Mouse (Mus musculus): ENCODE results near the gene Srgap3.

The Srgap3 gene

DNA sequence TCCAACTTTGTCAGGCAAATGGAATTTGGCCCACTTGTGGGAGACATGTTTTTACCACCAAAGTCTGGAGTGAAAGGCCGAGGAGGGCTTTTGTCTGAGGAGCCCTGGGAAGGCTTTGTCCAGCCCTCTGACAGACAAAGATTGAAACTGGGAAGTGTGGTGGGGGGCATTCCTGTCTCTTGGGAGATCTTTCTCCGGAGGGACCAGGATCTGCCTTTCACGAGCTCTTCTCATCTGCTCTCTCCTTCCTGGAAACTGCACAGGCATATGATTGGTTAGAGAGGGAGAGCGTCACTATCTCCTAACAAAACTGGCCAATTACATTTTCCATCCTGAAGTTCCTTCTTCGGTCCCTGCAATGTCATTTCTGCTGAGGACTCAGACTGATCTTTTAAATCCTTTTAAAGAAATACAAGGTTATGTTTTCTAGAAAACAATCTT, 17.0 kb downstream of the Srgap3 start:
- no peak for TF ChIP-seq GATA4 (IDR thresholded peaks at IDR 0.05; ENCODE audit: insufficient replicate concordance, low read length)

DNA sequence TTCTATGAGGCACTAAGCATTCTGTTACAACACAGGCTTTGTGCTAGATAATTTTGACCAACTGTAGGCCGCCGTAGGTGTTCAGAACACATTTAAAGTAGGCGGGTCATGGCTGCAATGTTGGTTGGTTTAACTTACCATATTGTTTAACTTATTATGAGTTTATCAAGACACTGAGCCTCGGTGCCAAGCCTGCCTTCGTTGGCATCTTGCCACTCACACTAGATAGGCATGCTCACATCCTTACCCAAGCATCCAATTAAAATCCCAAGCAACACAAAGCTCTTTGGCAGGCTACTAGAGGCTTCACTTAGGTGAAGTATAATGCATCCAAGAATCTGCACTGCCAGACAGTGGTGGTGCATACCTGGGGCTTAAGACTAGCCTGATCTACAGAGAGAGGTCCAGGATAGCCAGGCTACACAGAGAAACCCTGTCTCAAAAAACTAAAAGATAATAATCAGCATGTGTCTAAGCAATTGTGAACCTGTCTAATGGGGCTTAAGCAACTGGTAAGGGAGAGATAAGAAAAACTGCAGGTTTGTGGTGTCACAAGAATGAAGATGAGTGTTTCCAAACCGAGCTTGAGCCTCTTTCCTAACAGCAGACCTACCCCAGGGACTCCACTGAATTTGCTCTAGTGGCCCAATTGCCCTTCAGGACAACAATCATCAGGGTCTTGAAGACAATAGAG, 17.6 kb downstream of the Srgap3 start:
- TF ChIP-seq GATA4 (IDR thresholded peaks at IDR 0.05; ENCODE audit: insufficient replicate concordance, low read length), result no peak

DNA sequence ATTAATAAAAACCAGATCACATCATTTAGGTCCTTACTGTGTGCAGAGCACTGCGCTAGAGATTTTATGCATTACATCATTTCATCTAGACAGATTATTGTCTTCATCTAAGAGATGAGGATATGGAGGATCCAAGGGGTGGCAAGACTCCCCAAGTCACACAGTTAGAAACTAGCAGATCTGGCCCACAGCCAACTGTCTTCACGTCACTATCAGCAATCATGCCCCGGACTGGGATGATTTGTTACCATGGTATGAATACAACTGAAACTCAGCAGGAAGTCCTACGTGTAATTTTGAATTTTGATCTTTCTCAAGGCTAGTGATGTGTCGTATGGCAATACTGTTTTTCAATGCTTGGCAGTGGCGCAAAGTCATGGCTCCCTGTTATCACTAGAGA, 18.2 kb downstream of the Srgap3 start:
- TF ChIP-seq GATA4 (IDR thresholded peaks at IDR 0.05; ENCODE audit: insufficient replicate concordance, low read length), result no peak

DNA sequence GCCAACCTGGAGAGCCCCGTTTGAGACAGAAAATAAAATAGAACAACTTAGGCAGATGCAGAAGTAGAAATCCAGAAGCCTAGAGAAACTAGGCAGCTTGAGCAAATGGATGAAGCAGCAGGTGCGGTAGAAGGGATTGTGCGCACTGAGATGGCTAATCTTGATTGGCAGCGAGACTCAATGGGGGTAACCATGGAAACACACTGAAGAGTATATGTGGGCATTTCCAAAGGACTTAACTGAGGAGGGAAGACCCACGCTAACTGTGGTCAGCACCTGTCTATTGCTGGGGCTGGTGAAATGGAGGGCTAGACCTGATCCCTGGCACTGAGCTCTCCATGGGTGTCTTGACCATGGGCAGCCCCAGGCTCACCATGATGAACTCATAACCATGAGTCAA, 19.7 kb downstream of the Srgap3 start:
- TF ChIP-seq GATA4 (IDR thresholded peaks at IDR 0.05; ENCODE audit: insufficient replicate concordance, low read length), result no peak

DNA sequence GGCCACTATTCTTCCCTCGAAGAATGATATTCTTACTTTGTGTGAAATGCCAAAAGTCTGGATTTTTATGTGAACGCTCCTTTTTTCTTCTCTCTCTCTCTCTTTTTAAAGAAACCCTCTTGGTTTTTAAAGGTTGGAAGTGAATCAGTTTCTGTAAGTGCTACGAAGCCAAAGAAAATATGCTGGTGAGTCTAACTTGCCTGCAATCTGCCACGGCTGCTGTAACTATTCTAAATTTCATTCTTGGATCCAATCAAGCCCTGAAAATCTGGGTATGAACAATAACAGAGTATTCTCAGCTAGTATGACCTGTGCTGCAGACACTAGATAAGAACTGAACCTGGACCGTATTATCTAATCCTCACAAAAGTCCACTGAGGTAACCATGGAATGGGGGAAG, 21.1 kb downstream of the Srgap3 start:
- TF ChIP-seq GATA4 (IDR thresholded peaks at IDR 0.05; ENCODE audit: insufficient replicate concordance, low read length), result no peak

DNA sequence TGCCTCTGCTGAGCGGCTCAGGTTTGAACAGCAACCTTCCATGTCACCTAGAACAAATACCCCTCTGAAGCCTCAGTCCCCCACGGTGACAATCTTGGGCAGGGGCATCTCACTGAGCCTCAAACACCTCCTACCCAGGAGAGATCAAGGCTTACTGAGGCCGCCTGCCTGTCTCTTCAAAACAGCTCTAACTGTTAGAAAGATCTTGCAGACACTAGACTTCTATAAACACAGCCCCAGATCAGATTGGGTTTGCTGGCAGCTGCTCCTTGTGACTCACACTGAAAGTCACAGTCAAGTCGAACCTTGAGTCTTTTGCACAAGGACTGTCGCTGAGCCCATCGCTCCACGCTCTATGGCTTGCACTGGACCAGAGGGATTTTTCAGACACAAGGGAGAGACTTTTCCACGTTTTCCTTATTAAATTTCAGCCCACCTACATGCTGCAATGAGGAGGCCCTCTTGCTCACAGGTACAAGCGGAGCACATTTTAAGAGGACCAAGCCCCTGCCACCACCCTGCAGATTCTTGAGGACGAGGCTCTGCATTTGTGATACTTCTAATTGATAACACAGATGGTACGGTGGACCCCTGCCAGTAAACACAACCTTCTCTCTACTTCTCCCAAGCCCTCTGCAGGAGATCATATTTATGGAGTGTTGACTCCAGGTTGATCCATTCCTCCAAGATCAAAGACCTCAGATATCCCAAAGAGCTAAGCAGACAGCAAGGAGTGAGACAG, 21.7 kb downstream of the Srgap3 start:
- TF ChIP-seq GATA4 (IDR thresholded peaks at IDR 0.05; ENCODE audit: insufficient replicate concordance, low read length), result no peak

DNA sequence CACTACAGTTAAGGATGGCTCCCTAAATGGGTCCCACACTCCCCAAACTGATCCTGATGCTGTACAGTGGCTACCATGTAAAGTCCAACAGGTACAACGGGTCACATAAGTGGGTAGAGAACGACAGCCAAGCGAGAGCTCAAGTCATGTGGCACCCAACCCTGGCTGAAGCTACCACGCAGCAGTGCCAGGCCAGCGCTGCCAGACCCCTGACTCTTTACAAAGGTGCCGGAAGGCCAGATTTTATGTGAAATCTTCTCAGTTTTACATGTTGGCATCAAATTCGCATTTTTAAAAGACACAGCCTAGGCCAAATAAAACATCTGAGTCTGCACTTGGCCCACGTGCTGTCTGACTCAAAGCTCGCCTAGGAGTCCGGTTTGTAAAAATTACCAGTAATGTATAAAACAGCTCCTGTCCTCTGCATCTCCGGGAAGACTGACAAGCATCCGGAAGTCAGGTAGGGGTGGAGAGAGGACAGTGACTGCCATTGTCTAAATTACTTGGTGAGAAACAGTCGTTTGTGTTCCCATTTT, 22.4 kb downstream of the Srgap3 start:
- TF ChIP-seq GATA4 (IDR thresholded peaks at IDR 0.05; ENCODE audit: insufficient replicate concordance, low read length), result no peak

DNA sequence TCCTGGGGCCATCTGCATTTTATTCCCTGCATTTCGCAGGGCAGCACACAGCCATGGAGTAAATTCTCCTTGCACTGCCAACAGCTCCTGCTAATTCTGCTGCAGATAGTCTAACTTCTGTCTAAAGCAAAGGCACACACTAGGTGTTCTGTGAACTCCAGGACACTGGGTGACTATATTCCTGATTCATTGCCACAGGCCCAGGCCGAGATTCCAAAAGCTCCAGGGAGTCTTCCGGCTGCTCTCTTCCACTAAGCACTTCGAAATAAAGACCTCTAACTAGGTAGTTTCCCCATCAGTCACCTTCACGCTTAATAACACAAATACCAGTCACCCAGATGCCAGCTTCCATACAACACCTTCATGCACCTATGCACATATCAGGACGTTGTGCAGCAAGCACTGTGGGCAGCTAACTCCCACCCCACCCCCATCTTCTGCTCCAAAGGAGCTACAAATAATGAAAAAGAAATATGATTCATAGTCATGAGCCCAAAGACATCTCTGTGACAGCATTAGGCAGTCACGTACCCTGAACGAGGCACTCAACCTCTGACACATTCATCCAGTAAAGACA, 26.4 kb downstream of the Srgap3 start:
- TF ChIP-seq GATA4 (IDR thresholded peaks at IDR 0.05; ENCODE audit: insufficient replicate concordance, low read length), result no peak

DNA sequence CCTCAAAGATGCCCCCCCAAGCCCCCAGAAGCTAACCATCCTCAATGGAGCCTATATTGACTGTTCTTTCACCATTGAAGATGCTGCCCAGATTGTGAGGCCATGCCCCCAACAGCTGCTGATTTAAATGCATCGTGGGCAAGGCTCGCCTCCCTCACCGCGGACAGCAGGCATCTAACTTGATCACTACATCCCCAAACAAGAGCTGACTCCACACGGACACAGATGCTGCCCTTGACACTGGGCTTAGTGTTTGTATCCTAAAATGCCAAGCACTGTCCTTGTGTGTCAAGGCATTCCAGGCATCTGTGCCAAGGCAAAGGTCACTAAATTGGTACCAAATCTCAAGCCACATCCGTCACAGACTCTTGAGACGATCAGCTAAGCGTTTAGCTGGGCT, 29.3 kb downstream of the Srgap3 start:
- TF ChIP-seq GATA4 (IDR thresholded peaks at IDR 0.05; ENCODE audit: insufficient replicate concordance, low read length), result no peak

DNA sequence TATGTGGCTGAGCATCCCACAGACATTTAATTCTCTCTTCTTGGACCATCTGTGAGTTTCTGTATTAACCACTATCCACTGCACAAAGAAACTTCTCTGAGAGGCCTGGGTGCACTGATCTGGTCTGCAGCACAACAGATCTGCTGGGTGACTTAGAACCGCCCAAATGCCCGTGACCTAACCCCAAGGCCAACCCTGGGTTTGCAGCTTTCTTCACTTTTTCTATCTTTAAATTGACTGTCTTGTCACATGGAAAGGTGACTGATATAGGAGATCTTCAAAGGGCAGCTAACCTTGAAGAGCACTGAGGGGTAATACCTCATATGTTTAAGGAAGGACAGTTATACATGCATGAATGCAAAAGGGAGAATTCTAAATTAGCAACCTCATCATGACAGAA, 30.8 kb downstream of the Srgap3 start:
- no peak for TF ChIP-seq GATA4 (IDR thresholded peaks at IDR 0.05; ENCODE audit: insufficient replicate concordance, low read length)

DNA sequence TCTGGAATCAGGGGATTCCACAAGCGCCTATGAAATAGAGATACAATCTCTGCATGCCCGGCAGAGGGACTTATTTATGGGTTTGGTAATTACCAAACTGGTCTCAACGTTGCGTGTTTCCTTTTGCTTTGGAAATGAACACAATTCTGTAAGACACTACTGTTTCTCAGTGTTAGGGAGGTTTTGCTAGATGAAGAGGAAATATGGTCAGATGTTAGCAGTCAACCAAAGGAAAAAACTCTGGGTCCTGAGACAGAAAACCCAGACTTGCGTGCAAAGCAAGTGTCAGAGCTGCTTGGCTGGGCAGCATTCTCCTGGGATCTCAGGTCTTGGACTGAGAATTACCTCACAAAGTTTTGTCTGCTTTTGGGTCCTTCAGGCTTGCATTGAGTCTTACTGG, 34.5 kb downstream of the Srgap3 start:
- no peak for TF ChIP-seq GATA4 (IDR thresholded peaks at IDR 0.05; ENCODE audit: insufficient replicate concordance, low read length)

DNA sequence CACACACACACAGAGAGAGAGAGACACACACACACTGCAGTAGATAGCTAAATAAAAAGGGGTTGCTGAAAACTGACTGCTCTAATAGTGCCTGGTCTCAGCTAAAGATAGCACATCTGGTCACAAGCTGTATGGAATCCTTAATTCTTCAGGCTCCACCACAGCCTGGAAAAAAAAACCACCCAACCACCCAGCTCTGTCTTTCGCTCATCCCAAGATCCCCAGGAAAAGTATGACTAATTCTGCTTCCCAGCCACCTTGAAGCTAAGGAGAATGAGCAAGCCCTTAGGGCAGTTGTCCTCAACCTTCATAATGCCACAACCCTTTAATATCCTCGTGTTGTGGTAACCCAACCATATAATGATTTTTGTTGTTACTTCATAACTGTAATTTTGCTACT, 37.4 kb downstream of the Srgap3 start:
- TF ChIP-seq GATA4 (IDR thresholded peaks at IDR 0.05; ENCODE audit: insufficient replicate concordance, low read length), result no peak

DNA sequence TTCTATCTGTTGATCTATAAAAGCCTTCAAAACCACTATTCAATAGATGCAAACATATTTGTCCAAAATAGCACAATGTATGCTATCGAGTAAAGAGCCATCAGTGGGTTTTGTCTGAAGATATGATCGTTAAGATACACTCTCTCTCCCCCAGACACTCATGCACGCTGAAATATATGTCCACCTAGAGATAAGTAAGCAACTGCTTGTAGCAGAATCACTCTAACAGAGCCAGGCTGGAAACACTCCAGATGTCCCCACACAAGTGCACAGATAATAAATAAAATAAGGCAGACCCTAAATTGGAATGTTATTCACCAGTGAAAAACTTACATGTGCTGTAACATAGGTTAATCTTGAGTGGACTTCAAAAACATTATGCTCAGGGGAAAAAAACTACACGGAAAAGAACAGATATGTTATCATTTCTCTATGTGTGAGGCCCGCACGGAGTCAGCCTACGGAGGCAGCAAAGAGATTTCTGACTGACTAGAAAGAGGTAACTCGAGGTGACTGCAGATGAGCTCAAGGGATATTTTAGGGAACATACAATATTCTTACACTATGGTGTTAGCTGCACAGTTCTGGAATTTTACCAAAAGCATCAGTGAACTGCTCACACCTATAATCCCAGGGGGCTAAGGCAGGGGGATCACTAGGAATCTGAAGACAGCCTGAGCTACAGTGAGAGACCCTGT, 39.0 kb downstream of the Srgap3 start:
- no peak for TF ChIP-seq GATA4 (IDR thresholded peaks at IDR 0.05; ENCODE audit: insufficient replicate concordance, low read length)

DNA sequence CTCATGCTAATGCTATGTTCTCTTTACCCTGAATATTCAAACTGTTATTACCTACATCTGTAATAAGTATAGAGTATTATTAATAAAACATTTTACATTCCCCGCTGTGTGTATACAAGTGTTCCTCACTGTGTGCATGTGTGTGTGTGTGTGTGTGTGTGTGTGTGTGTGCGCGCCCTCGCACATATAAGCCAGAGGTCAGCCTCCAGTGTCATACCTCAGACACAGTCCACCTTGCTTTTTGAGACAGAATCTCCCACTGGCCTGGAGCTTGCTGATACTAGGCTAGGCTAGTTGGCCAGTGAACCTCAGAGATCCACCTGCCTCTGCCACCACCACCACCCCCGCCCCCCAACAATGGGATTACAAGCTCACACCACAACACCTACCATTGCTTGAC, 43.3 kb downstream of the Srgap3 start:
- TF ChIP-seq GATA4 (IDR thresholded peaks at IDR 0.05; ENCODE audit: insufficient replicate concordance, low read length), result no peak

DNA sequence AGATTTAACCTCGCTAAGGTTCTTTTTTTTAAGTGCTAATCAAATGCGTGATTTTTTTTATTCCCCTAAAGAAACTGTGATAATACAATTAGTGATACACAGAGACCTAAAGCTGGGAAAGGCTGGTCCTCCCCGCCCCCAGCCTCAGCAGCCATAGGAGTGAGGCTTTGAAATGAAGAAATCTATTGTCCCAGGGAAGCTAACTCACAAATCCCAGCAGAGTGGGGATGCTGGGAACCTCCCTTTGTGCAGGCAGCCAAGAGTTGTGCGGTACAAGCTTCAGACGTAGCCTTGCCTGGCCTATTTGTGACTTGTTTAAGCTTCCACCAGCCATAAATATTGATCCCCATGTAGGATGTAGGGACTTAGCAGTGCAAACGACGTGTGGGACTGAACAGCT, 43.8 kb downstream of the Srgap3 start:
- TF ChIP-seq GATA4 (IDR thresholded peaks at IDR 0.05; ENCODE audit: insufficient replicate concordance, low read length), result no peak
